Mouse (Mus musculus): ENCODE measurements around the gene Ndufb4.
"Not testable (repeated sequence)": the region's sequence is repeated elsewhere in the genome, so short reads cannot be mapped to it uniquely, and the experiment has no call there.

The Ndufb4 gene

DNA sequence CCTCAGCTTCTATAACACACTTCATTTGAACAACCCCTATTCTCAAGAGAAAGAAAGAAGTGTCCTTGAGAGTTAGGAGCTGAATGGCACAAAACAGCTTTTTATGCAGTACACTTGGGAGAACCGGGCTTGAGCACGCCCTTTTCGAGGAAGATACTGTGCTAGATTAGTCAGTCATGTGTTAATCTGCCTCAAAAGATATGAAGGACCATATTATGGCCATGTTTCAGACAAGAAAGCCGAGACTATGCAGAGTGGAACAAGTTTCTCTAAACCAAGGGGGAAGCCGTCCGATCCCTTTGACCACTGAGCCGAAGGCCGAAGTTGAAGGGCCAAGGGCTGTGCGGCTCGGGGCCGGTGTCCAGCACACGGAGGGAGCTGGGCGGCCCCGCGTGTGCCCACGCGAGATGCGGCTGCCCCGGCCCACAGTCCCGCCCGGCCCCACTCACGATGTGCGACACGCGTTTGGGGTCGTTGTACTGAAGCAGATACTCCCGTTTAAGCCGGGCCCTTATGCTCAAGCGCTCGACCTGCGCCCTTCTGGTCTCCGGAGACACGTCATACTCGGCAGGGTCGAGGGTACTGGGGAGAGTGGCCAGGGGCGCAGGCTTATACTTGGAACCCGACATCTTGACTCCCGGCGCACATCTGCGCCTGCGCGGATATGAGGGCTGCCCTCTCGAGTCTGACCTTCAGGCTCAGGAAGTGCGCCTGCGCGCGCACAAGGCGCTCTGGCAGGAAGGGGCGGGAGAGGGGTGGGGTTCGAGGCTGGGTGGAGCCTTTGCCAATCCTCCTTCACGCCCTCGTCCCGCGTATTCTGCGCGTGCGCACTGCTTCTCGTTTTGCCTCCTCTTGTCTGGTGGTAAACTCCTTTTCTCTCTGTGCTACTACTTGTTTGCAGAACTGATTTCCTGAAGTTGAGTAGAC is at the start of gene Ndufb4:
Gene Ndufb4 (minus strand): TSS at position 723 of the 927 bp plus-strand sequence.
- DNase-seq (ENCODE audit: low spot score): peak; percentile 100

DNA sequence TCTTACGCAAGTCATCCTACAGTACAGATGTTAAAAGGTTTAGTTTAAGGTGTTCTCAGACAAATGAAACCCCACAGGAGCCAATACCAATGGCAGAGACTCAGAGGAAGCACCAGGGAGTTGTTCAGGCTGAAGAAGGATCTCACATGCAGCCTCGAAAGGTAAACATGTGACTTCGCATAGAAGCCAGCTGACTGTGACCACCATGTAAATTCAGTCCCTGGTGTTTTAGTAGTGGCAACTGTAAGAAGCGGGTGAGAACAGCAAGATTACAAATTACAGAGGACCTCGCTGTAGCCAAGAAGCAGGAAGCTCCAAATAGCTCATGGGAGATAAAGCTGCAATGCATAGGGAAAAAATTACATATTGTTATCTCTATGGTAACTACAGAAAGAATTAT is 49.6 kb upstream of the Ndufb4 start:
- no peak for DNase-seq (ENCODE audit: low spot score)

DNA sequence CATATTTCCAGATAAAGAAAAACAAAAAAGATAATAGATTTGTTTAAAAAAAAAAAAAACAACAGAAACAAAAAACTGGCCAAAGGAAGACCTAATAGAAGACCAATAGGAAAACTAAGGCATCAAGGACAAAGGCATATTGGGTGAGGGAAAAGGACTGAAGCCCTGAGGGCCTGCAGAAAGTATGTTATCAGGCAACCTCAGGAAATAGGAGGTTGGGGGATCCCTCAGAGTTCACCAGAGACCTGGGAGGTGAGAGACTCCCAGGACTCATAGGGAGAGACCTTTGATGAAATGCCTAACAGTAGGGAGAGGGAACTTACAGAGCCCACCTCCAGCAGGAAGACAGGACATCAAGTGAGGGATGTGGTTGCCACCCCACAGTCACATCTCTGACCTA is 45.8 kb upstream of the Ndufb4 start:
- not testable (repeated sequence) for DNase-seq (ENCODE audit: low spot score)

DNA sequence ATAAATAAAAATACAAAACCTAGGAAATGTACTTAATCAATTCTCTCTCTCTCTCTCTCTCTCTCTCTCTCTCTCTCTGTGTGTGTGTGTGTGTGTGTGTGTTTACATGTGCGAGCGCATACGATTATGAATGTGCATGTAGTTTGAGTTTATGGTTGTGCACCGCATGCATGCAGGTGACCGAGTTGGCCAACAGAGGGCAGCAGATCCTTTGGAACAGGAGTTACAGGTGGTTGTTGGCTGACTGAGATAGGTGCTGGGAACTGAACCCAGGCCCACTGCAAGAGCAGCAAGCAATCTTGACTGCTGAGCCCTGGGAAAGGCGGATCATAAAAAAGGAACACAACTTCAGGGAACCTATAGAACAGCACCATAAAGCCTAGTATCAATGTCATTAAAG is 44.5 kb upstream of the Ndufb4 start:
- no peak for DNase-seq (ENCODE audit: low spot score)

DNA sequence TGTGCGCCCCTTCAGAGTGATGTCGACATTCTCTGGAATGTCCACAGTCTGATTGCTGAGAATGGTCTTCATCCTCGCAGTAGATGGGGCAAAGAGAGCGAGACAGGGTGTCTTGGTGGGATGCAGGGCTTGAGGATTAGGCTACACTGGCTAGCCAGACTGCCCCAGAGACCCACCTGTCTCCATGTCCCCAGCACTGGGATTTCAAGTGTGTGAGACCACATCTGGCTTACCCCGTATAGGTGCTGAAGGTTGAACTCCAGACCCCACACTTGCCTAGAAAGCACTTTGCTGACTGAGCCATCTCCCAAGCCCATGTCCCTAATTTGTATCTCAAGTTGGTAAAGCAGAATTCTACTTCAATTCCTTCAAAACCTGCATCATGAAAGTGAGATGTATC is 43.0 kb upstream of the Ndufb4 start:
- no peak for DNase-seq (ENCODE audit: low spot score)

DNA sequence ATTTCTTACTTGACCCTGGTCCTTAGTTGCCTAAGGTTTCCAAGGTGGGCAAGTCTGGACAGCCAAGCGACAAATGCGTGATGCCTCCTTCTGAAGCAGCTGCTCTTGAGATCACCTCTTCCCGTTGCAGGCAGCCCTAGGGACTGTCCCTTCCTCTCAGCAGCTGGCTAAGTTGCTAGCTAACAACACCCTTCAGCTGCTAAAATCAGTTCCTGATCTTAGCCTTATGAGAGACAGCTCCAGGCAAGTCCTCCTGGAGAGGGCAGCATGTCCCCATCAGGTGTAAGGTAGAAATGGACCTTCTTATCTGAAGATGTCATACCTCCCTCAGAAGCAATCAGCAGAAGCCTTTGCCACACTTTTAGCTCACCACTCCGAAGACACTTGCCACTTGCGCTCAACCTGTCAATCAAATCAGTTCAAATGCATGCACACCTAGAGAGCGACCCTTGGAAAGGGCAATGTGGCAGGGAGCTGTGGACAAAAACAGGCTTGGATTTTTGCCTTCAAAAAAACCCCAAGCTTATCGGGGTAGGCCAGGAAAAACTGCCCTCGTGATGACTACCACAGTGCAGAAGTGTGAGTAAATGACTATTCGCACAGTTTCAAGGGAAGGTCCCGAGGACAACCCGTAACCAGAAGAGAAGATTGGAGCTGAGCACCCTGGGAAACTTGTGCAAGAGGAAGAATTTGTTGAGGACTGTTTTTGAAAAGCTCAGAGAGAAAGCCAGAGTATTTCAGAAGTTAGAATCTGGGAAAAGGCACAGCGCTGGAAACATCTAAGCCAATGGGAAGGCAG is 36.9 kb upstream of the Ndufb4 start:
- DNase-seq (ENCODE audit: low spot score): no peak

DNA sequence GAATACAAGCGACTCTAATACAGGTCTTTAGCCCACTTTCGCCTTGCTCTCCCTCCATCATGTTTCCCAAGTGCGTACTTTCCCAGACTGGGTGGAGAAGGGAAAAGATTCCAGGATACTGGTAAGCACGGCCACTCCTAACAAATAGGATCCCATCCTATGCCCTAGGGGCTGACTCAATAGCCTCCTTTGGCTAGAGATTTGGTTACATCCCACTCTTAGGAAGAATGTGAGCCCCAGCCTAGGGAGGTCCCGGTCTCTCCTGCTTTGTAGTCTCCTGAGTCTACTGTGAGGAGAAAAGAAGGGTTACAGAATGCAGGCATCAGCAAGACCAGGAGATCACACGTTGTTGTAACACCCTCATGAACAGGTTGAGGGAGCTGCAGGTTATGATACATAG is 36.2 kb upstream of the Ndufb4 start:
- no peak for DNase-seq (ENCODE audit: low spot score)

DNA sequence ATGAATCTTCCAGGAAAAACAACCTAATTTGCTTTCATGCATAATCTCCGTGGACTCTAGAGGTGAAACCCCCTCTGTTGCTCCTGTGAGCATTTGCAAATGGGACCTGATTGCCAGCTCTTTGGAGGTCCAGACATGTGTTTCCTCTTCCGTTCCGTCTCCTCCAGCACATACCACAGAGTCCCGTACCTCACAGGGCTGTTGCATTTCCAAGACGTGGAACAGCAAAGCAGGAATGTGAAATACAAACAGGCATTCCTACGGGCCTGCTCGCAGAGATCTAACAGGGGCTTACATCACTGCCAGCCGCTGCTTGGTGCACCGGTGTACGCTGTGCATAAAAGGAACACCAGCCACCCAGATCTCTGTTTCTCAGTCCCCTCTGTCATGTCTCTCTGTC is 35.7 kb upstream of the Ndufb4 start:
- DNase-seq (ENCODE audit: low spot score): no peak

DNA sequence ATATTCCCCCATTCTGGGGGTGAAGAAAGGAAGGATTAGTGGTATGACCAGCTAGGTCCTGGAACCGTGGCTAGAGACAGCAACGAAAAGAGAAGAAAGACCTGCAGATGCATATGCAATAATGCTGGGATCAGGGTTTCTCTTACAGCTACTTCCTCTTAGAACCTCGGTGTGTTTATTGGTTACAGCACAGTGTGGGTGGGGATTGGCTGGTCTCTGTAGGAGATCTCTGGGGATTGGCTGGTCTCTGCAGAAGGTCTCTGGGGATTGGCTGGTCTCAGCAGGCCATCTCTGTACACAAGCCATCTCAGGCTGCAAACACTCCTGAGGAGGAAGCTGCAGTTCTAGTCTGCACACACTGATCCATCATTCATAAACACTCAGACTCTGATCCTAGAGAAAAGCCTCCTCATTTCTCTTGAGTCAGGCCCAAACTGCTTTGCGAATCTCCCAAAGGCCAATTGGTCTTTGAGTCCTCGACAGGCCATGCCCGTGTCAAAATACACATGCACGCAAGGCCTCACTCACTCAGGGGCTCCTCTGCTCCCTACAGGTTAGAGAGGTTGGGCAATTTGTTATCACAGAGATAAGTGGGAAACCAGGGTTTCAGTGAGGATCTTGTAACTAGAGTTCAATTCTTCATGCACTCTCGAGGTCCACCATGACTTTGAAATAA is 35.1 kb upstream of the Ndufb4 start:
- DNase-seq (ENCODE audit: low spot score): no peak

DNA sequence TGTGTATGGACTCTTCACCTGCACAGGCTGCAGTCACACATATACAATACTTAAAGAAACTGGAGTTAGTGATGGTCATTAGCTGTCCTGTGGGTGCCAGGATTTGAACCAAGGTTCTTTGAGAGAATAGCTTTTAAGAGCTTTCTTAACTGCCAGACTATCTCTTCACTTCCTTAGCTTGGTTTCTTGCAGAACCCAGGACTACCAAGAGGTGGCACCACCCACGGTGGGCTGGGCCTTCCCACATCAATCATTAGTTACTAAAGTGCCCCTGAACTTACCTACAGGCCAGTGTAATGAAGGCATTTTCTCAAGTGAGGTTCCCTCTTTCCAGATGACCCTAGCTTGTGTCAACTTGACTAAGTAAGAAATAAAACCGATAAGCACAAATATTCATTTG is 33.9 kb upstream of the Ndufb4 start:
- no peak for DNase-seq (ENCODE audit: low spot score)

DNA sequence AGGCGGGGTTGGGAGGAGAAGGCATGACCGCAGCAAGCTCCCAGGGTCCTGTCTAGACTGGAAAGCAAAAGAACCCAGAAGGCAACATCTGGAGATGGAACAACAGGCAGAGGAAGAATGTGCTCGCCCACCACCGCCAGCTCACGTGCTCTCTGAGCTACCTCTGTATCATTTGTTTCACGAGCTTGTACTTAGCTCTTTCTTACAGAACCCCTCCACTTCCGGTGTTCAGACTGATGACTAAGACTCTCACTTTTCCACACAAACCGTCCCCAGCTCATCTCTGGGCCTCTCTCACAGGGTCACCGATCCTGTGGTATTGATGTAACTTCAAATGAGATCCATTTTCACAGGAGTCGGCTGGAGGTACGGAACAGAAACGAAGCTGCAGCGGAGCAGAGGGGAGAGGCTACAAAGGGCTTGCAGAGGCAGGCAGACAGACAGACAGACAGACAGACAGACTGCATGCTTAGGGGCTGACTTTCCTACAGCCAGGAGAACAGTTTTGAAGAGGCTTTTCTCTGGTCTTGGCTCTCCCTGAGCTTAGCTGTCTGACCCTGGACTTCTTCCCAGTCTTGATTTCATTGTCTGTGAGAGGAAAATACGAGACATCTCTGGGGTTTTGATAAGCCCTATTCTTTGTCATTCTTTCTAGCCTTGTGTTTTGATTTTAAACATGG is 33.2 kb upstream of the Ndufb4 start:
- no peak for DNase-seq (ENCODE audit: low spot score)

DNA sequence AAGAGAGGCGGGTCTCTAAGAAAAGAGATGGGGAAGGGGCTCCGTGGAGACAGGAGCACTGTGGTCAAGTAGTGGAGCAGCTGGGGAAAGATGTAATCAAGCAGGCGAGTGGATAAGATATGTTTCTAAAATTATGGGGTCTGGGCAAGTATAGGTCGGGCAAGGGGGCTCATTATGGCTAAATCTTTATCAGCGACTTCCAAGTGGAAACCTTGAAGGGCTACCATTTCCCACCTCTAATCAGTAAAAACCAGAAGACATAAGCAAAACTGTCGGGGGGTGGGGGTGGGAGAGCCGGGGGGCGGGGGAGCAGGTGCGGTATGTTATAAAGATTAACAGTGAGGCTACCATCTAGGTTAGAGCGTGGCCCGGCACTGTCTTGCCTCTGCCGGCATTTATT is 32.6 kb upstream of the Ndufb4 start:
- DNase-seq (ENCODE audit: low spot score): no peak

DNA sequence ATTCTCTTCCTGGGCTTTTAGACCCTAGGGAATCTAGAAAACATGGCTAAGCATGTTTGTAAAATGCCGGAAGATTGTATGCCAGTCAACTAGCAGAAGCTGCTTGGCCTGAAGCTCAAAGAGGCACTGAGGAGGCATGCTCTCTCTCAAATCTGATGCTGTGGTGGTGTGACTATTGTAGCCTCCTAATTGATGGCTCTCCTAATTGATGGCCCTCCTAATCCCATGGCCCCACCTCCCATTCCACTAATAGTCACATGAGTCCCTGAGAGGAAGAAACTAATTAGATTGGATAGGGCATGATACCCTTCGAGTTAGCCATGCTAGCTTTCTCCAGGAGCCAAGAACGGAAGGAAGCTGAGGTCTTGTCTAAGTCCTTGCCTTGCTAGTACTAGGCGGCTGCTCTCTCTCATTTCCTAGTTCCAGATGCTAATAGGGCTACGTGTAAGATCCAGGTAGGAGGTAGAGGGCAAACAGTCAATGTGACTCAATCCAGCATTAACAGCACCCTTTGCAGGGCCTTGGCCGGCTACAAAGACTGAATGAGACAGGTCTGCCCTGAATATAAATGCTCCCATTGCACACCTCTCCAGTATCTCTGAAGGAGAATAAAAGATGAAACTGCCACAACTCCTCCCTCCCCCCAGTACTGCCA is 31.8 kb upstream of the Ndufb4 start:
- DNase-seq (ENCODE audit: low spot score): no peak

DNA sequence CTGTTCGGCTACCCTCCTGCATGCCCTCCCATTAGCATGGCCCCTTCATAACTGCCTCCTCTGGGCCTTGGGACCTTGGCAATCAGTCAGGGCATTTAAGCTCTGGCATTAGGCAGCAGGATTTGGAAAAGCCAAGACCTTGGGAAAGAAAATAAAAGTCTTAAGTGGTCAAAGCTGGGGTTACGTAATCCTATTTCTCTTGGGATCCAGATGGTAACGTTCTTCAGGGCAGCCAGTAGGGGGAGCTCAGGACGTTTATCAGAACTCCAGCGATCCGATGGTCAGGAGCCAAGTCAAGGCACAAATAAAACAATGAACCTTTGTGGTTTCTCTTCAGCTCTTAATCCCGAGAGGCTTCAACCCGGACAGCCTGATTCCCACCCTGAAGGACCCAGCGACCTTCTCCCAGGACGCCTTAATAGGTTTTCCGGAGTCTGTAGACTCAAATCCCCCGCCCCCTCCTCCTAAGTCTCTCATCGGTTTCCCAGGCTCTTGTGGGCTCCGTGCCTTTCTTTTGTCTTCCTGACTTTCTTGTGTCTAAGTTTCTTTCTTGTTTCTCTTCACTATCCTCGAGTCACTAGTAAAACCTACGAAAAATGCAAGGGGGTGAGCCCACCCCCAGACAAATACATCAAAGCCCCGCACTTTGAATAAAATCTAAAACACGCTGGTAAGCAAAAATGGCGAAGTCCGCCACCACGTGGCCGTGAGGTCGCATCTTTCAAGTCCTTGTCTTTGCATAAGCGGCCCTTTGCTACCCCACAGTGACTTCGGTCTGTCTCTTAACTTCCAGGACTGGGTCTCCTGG is 30.6 kb upstream of the Ndufb4 start:
- DNase-seq (ENCODE audit: low spot score): peak; percentile 96

DNA sequence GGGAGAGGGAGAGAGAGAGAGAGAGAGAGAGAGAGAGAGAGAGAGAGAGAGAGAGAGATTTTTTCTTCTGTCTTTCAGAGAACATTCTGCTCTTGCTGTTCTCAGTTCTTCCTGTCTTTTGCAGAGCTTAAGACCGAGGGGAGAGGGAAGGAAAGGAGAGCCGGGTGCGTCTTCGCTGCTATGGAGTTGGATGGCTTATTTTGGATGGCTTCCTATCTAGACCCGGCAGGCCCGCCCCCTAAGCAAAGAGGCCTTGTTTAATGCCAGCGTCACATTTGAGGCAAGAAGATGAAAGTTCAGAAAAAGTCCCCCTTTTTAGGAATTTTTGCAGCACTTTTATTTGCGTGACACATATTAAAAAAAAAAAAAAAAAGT is 30.0 kb upstream of the Ndufb4 start:
- peak; percentile 48 for DNase-seq (ENCODE audit: low spot score)

DNA sequence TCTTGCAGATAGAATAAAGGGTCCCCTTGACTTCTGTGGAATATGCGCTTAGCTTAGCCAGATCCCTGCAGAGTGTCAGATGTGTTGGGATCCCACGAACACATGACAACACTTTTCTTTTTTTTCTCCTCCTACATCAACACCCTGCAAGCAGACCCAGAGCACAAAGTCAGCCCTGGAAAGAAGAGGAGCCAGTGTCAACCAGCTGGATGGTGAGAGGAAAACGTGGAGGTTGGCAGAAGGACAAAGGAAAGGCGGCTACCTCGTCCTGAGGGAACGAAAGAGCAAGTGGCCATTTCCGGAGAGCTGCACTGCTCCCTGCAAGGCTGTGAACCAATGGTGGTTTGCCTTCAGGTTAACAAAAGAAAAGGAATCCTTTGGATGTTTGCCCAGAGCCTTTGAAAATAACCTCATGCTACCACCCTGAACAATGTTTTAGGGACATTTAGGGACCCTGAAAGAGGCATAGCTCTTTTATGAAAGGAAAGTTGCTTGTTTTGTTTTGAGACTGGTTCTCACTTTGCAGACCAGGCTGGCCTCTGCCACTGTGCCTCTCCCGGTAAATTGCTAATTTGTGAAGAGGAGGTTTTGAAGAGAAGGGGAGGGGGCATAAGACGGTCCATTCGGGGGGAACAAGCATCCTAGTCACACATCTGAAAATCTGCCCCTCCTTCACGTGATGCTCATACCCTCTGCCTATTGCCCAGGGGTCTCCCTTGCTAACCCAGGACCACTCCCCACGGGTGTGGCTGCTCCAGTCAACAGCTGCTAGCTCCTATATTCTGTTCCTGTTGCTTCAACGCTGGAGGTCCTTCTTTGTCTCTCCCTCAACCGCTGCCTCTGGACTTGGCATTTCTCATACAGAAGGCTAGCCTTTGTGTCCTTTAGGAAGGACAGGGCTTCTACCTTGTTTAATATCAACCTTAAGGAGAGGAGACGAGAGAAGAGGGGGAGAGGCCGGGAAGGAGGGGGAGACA is 29.2 kb upstream of the Ndufb4 start:
- DNase-seq (ENCODE audit: low spot score): peak; percentile 54

DNA sequence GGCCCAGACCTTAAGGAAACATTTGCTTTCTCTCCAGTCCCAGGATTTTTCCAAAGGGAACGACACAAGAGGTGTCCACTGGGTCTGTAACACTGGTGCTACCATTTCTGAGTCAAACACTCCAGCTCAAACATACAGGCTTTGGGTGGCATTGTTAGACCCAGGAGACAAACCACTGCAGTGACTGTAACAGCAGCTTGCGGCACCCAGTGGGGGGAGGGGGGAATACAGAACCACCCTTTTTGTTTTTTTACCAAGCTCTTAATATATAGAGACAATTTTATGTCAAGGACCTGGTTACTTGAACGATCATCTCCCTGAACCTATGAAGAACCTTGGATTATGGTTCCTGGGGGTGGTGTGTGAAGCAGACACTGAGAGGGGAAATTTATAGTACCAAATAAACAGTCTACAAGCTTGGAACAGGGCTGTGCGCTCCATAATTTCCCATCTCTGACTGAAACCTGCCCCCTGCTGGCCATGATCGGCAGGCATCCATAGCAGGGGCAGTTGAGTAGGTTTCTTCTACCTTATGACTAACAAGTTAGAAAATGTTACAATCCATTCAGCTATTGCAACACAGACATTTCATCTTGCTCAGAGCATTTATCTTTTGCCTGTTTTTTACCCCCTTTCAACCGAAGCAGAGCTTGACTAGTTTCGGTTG is 28.2 kb upstream of the Ndufb4 start:
- DNase-seq (ENCODE audit: low spot score): peak; percentile 89

DNA sequence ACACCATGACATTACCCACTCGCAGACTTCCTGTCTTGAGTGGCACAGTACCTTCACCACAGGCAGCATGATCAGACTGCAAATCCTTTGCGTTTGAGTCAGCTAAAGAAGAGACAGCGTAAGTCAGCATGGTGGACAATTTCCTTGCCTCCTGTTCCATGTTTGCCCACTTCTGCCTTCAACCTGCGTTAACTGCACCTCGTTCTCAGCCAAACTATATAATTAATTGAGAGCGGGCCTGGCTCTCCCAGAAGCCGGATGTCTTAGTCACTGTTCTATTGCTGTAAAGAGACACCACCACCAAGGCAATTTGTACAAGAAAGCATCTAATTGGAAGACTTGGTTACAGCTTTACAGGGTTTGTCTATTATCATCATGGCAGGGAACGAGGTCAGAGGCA is 26.6 kb upstream of the Ndufb4 start:
- DNase-seq (ENCODE audit: low spot score): no peak

DNA sequence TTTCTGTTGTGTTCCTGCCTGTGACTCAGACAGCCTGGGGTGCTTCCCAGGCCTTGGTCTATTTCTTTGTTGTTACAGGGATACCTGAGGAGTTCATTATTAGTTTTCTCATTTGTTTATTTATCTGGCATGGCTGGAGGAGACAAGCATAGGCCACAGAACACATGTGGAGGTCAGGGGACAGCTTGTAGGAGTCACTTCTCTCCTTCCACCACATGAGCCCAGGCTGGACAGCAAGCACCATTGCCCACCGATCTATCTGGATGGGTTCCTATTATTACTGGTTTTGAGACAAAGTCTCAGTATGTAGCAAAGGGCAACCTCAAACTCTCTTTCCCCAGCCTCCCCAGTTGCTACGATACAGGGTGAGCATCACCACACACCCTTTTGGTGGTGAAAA is 26.0 kb upstream of the Ndufb4 start:
- DNase-seq (ENCODE audit: low spot score): no peak
